Mouse (Mus musculus) frontal cortex, adult (tissue): ENCODE measurements around the gene Iglon5.
A peak's percentile ranks its signal among the peaks of the same experiment; 100 is the strongest.

Experiments used
- ATAC-seq: cut with Nextera tagmentation; 2 replicates; pipeline ENCODE4 v1.9.2; 2017; ENCODE audit warnings: mild to moderate bottlenecking, moderate library complexity, mixed read lengths; ENCODE audit not compliant: low TSS enrichment

Iglon5 gene

GRCm38 (mm10) chr7:43427406-43427805 is 62.5 kb downstream of the Iglon5 start, which contains the start of gene Lim2:
Lim2 (plus strand) TSS chr7:43427670.
- no peak for ATAC-seq

- no peak for ATAC-seq
These were observed 65.8 kb downstream of the Iglon5 start for GRCm38 (mm10) chr7:43423991-43424625.

DNA sequence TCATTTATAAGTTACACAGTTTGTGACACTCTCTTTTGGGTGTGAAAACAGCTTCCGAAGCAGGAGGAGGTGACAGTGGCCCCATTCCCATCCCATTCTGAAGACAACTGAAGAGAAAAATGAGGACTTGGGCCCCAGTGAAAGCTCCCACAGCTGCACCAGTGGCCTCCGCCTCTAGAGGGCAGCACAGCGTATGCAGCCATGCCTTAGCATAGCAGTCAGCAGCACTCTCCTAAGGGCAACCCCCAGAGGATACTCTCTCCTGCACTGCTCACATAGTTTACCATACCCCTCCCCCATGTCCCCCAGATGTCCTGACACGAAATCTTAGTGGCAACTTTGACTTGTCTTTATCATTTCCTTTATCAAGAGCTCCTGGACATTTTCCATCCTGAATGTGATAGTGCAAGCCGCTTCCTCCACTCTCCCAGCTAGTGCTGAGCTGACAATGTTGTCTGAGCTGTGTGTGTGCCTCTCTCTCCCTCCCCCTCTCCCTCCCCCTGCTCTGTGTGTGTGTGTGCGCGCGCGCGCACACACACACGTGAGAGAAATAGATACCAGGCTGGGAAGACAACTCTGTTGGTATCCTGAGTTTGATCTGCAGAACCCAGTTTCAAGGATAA is 66.8 kb downstream of the Iglon5 start:
- peak; percentile 99 for ATAC-seq
